Mouse (Mus musculus) spleen, postnatal 36 days (tissue): ENCODE data around the gene Nell1.

Source experiments
- DNase-seq, 2 experiments: peaks; one replicate each; pipeline ENCODE4 v3.0.0; 2022; ENCODE audit warnings: low spot score in 2 of 2, mixed read lengths in 1 of 2

Nell1 gene

GRCm38 (mm10) chr7:50050144-50050543 is 75.5 kb downstream of the Nell1 start:
- no peak for DNase-seq

- no peak for DNase-seq
These were observed 79.0 kb downstream of the Nell1 start for GRCm38 (mm10) chr7:50053704-50054103.

- DNase-seq, result no peak
These were observed 119.8 kb downstream of the Nell1 start for GRCm38 (mm10) chr7:50094461-50094860.

GRCm38 (mm10) chr7:50105612-50106321 is 131.1 kb downstream of the Nell1 start:
- no peak for DNase-seq

GRCm38 (mm10) chr7:50107261-50107660 is 132.6 kb downstream of the Nell1 start:
- DNase-seq, result no peak

- DNase-seq, result no peak
These were observed 143.7 kb downstream of the Nell1 start for GRCm38 (mm10) chr7:50118348-50118747.

- DNase-seq, result no peak
These were observed 163.0 kb downstream of the Nell1 start for GRCm38 (mm10) chr7:50137706-50138105.

- no peak for DNase-seq
These were observed 174.7 kb downstream of the Nell1 start for GRCm38 (mm10) chr7:50149326-50149725.

GRCm38 (mm10) chr7:50150838-50151237 is 176.2 kb downstream of the Nell1 start:
- no peak for DNase-seq

GRCm38 (mm10) chr7:50153618-50154017 is 179.0 kb downstream of the Nell1 start:
- no peak for DNase-seq

- no peak for DNase-seq
These were observed 187.9 kb downstream of the Nell1 start for GRCm38 (mm10) chr7:50162602-50163001.

GRCm38 (mm10) chr7:50168778-50169177 is 194.1 kb downstream of the Nell1 start:
- no peak for DNase-seq

- DNase-seq, result no peak
These were observed 211.6 kb downstream of the Nell1 start for GRCm38 (mm10) chr7:50186306-50186705.

- DNase-seq, result no peak
These were observed 219.3 kb downstream of the Nell1 start for GRCm38 (mm10) chr7:50193955-50194354.

GRCm38 (mm10) chr7:50195080-50195611 is 220.5 kb downstream of the Nell1 start:
- DNase-seq, result no peak

- no peak for DNase-seq
These were observed 230.6 kb downstream of the Nell1 start for GRCm38 (mm10) chr7:50205268-50205667.

GRCm38 (mm10) chr7:50210678-50211251 is 236.1 kb downstream of the Nell1 start:
- DNase-seq, result no peak

GRCm38 (mm10) chr7:50221849-50222248 is 247.2 kb downstream of the Nell1 start:
- DNase-seq, result no peak

GRCm38 (mm10) chr7:50226621-50227020 is 252.0 kb downstream of the Nell1 start:
- DNase-seq, result no peak

GRCm38 (mm10) chr7:50228273-50228672 is 253.6 kb downstream of the Nell1 start:
- no peak for DNase-seq

GRCm38 (mm10) chr7:50241213-50241612 is 266.5 kb downstream of the Nell1 start:
- no peak for DNase-seq

GRCm38 (mm10) chr7:50241634-50242273 is 267.1 kb downstream of the Nell1 start:
- DNase-seq, result no peak

- no peak for DNase-seq
These were observed 278.5 kb downstream of the Nell1 start for GRCm38 (mm10) chr7:50253166-50253565.
